Comparison of ENCODE assay signal across 10 mouse cellular contexts in the genomic region with DNA sequence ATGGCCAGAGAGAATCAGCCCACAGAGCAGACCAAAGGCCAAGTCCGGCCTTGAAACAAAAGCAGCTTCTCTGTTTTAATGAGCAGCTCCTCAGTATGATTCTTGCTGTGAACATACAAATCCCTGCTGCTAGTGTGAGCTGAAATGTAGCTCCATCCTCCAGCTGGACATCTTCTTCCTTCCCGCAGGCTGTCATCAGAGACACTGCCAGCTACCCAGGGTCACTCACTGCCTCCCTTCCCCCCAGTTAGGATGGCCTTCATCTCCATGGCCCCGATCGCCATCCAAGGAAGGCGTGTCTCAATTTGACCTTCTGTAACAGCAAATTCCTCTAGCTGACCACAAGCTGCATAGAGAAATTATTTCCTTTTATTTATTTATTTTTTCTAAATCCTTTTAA. TPM values are rescaled to one million over a fixed set of nuclear protein-coding genes. Genes with fewer than 3 reads are reported as not detected.
A peak's percentile ranks its signal among the peaks of the same experiment; 100 is the strongest.
DNase-seq lines count a peak whose midpoint lies in the region; ATAC-seq and TF ChIP-seq lines count a peak whose summit lies in the region.
"Had no signal": no experiment of that assay in that cellular context is flagged by ENCODE, and none has a peak within 500 bp of the region (broad histone marks: within the 10 kb centered on the region; RNA-seq: fewer than 3 reads in every experiment).

No protein-coding gene starts in this region.

- TF ChIP-seq EP300 in lung, postnatal 0 days (IDR thresholded peaks at IDR 0.05) = peak; percentile 57; the same call in 1 of the 2 replicates

- H3K9ac ChIP-seq in lung, postnatal 0 days (replicated peaks; ENCODE audit: low read depth) = no peak overlapping the region
- no peak overlapping the region for H3K9ac ChIP-seq in hindbrain, embryonic 12.5 days
- H3K9ac ChIP-seq: embryonic facial prominence, embryonic 12.5 days; liver, embryonic 14.5 days had no signal

- DNase-seq in adrenal gland, adult 18-20 months (ENCODE audit: low spot score in 2 of 2) = peak; percentile 32 to 61
- DNase-seq in adrenal gland, postnatal 36 days = peak; percentile 87
- DNase-seq in kidney, adult 2 months = peak; percentile 82
- peak; percentile 93 for DNase-seq in lung, postnatal 0 days (ENCODE audit: low spot score)
- DNase-seq in embryo, embryonic 10 days (ENCODE audit: low spot score) = no peak
- DNase-seq in layer of hippocampus, adult 2 months (ENCODE audit: low spot score in 2 of 2) = no peak
- DNase-seq in thymus, postnatal 36 days = no peak

- H3K4me2 ChIP-seq in lung, postnatal 0 days (replicated peaks; ENCODE audit: low read depth, low read length) = no peak overlapping the region
- no peak overlapping the region for H3K4me2 ChIP-seq in hindbrain, embryonic 12.5 days (replicated peaks)
- H3K4me2 ChIP-seq: embryonic facial prominence, embryonic 12.5 days had no signal

- H3K27ac ChIP-seq in kidney, adult 2 months (ENCODE audit: insufficient read depth, low read depth, low read length) = no peak overlapping the region; the same call in 1 of the 2 replicates
- H3K27ac ChIP-seq in lung, postnatal 0 days (ENCODE audit: low read length) = no peak overlapping the region
- H3K27ac ChIP-seq in hindbrain, embryonic 12.5 days = no peak overlapping the region
- H3K27ac ChIP-seq in layer of hippocampus, adult 2 months = no peak overlapping the region
- H3K27ac ChIP-seq: embryonic facial prominence, embryonic 12.5 days; liver, embryonic 14.5 days had no signal

- peak; percentile 94 for ATAC-seq in lung, postnatal 0 days
- ATAC-seq in hindbrain, embryonic 12.5 days (ENCODE audit: low FRiP score) = no peak

- TF ChIP-seq CTCF in kidney, adult 2 months (conservative IDR thresholded peaks at IDR 0.05; ENCODE audit: insufficient read depth, insufficient read length, low read depth, low read length) = no peak
- TF ChIP-seq CTCF in lung, postnatal 0 days (IDR thresholded peaks at IDR 0.05) = no peak
- TF ChIP-seq CTCF in layer of hippocampus, adult 2 months (conservative IDR thresholded peaks at IDR 0.05) = no peak

- H3K27me3 ChIP-seq in kidney, adult 2 months (replicated peaks; ENCODE audit: control insufficient read depth, insufficient read depth, low read length) = no peaks in the 10 kb centered on the region
- no peaks in the 10 kb centered on the region for H3K27me3 ChIP-seq in lung, postnatal 0 days (replicated peaks; ENCODE audit: insufficient read depth, low read length)
- H3K27me3 ChIP-seq in hindbrain, embryonic 12.5 days = no peaks in the 10 kb centered on the region
- H3K27me3 ChIP-seq: embryonic facial prominence, embryonic 12.5 days had no signal

- H3K4me3 ChIP-seq in kidney, adult 2 months (ENCODE audit: insufficient read depth, low read depth, low read length) = no peak overlapping the region
- no peak overlapping the region for H3K4me3 ChIP-seq in lung, postnatal 0 days (ENCODE audit: low read depth, low read length)
- H3K4me3 ChIP-seq in hindbrain, embryonic 12.5 days = no peak overlapping the region
- H3K4me3 ChIP-seq in layer of hippocampus, adult 2 months = no peak overlapping the region
- H3K4me3 ChIP-seq: embryonic facial prominence, embryonic 12.5 days had no signal

- H3K9me3 ChIP-seq in lung, postnatal 0 days (ENCODE audit: low read length) = no peaks in the 10 kb centered on the region
- H3K9me3 ChIP-seq in hindbrain, embryonic 12.5 days (replicated peaks) = no peaks in the 10 kb centered on the region
- H3K9me3 ChIP-seq: embryonic facial prominence, embryonic 12.5 days had no signal

- no peak for TF ChIP-seq POLR2A in kidney, adult 2 months (IDR thresholded peaks at IDR 0.05; ENCODE audit: low read depth, low read length)

- H3K4me1 ChIP-seq in kidney, adult 2 months (ENCODE audit: control insufficient read depth, insufficient read depth, low read length) = no peaks in the 10 kb centered on the region; the same call in 1 of the 2 replicates
- H3K4me1 ChIP-seq in lung, postnatal 0 days (ENCODE audit: insufficient read depth, low read depth, low read length) = 0 out of 2 replicates have a peak, but pooled peaks cover 9% of the 10 kb centered on the region
- 0 out of 2 replicates have a peak, but pooled peaks cover 5% of the 10 kb centered on the region for H3K4me1 ChIP-seq in hindbrain, embryonic 12.5 days

- 60% methylated on average over 5 of the region's 5 CpGs for WGBS in kidney, adult 2 months
- 51% methylated on average over 5 of the region's 5 CpGs for WGBS in lung, postnatal 0 days
- 77% methylated on average over 5 of the region's 5 CpGs for WGBS in hindbrain, embryonic 12.5 days

- H3K36me3 ChIP-seq in kidney, adult 2 months (ENCODE audit: control insufficient read depth, insufficient read depth, low read length) = no peaks in the 10 kb centered on the region
- H3K36me3 ChIP-seq in lung, postnatal 0 days (ENCODE audit: insufficient read depth, low read length) = no peaks in the 10 kb centered on the region
- no peaks in the 10 kb centered on the region for H3K36me3 ChIP-seq in hindbrain, embryonic 12.5 days
- H3K36me3 ChIP-seq: embryonic facial prominence, embryonic 12.5 days had no signal

RNA-seq across cellular contexts. Expression of a gene that starts 32.4 kb away (rescaled TPM):
- total RNA-seq in adrenal gland, adult 18-20 months (2021) = 10 to 100 TPM; 79.9 to 80.3 TPM
- total RNA-seq in adrenal gland, postnatal 36 days (2021) = 100 to 1,000 TPM in 1 of 2 experiments, 10 to 100 TPM in 1; 83.3 to 141 TPM
- polyA plus RNA-seq in kidney, adult 2 months (2012; rRNA removed) = 45.4 and 51.9 TPM in 2 replicates
- polyA plus RNA-seq in lung, postnatal 0 days (2015; fragmentation: Nextera tagmentation; extraction: Ambion mirVana) = 17.3 and 20.2 TPM in 2 replicates
- 42.0 and 42.6 TPM in 2 replicates for polyA plus RNA-seq in hindbrain, embryonic 12.5 days (2016; fragmentation: Nextera tagmentation; extraction: Ambion mirVana)
- 10 to 100 TPM; 52.0 to 54.3 TPM for total RNA-seq in layer of hippocampus, adult 2 months (2021)

Comparison
In these comparisons a context has a peak if more than half of its experiments do, and no peak if none do; other contexts are left out.
1. DNase-seq: peak in adrenal gland, adult 18-20 months (2 of 2), adrenal gland, postnatal 36 days (2 of 2), kidney, adult 2 months (single experiment) and lung, postnatal 0 days (single experiment); none in embryo, embryonic 10 days (single experiment), layer of hippocampus, adult 2 months (0 of 2) and thymus, postnatal 36 days (0 of 2).